Mouse (Mus musculus): ENCODE measurements at regions not wholly inside any gene's neighbourhood (a gene's known extent, or its start where the extent isn't known, plus 50 kb on each side); places are given as distances from the start of the nearest gene placed in this dataset.

- no peak for DNase-seq (ENCODE audit: low spot score in 2 of 2)
Measured at GRCm38 (mm10) chr1:186505051-186505711, 200.6 kb downstream of the Tgfb2 start.

- no peak for DNase-seq (ENCODE audit: low spot score in 2 of 2)
Measured at GRCm38 (mm10) chr1:186501726-186502125, 204.1 kb downstream of the Tgfb2 start.

DNA sequence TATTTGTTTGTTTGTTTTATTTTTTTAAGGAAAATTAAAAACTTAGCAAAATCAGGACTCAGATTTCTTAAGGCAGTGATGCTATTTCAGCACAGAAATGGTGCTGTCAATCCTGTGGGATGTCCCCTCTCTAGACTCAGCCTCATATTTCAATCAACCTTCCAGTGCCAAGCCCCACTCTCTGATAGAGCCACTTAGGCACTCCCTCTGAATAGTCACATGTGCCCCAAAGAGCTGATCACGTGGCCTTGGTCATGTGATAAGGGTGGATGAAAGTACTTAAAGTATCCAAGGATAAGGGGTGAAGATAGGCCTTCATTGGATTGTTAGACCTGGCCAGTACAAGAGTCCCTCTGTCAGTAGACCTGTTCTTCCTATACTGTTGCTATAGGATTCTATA lies 207.9 kb downstream of the Tgfb2 start:
- DNase-seq (ENCODE audit: low spot score in 2 of 2) = no peak

DNA sequence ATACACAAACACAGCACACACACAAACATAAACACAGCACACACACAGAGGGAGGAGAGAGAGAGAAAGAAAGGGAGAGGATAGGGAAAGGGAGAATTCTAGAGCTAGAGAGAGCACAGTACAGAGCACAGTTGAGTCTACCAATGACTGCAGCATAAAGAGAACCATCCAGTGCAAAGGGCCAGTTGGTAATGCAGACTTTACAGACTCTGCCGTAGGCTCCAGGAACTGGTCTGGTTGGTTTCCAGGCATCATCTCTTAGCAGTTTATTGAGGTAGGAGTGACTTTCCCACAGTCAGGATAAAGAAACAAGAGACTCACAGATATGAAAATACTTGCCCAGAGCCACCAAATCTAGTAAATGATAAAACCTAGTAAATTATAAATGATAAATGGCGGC lies 208.5 kb downstream of the Tgfb2 start:
- DNase-seq (ENCODE audit: low spot score in 2 of 2) = no peak

DNA sequence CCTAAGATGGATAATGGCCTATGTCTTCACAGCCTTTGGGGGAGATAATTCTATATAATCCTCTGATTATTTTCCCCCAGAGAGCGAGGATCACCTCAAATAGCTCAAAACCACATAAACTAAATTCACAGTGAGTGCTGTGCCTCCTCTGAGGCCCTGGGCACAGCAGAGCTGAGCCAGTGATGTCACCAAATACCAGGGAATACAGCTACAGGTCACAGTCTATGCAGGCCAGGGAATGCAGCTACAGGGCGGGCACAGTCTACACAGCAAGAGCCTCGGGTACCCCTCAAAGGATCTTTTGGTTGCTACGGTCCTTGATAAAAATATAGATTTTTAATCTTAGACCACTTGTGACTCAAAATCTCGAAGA lies 211.4 kb downstream of the Tgfb2 start:
- no peak for DNase-seq (ENCODE audit: low spot score in 2 of 2)

- DNase-seq (ENCODE audit: low spot score in 2 of 2) = no peak
Measured at GRCm38 (mm10) chr1:186493664-186494410, 212.0 kb downstream of the Tgfb2 start.

- no peak for DNase-seq (ENCODE audit: low spot score in 2 of 2)
Measured at GRCm38 (mm10) chr1:186482177-186482576, 223.6 kb downstream of the Tgfb2 start.

DNA sequence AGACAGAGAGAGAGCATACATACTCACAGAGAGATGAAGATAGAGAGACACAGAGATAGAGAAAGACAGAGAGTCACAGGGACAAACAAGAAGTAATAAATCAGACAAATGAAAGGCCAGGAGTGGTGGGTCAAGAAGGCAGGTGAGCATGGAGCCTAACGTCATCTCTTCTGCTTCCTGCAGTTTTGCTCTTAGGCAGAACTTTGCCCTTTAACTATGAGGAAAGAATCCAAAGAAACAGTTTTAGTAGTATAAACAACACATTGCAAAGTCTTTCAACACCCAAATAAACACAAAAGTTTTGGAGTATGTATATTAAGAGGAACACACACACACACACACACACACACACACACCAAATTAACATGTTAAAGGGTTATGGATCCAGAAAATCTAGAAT lies 225.8 kb downstream of the Tgfb2 start:
- DNase-seq (ENCODE audit: low spot score in 2 of 2) = no peak

DNA sequence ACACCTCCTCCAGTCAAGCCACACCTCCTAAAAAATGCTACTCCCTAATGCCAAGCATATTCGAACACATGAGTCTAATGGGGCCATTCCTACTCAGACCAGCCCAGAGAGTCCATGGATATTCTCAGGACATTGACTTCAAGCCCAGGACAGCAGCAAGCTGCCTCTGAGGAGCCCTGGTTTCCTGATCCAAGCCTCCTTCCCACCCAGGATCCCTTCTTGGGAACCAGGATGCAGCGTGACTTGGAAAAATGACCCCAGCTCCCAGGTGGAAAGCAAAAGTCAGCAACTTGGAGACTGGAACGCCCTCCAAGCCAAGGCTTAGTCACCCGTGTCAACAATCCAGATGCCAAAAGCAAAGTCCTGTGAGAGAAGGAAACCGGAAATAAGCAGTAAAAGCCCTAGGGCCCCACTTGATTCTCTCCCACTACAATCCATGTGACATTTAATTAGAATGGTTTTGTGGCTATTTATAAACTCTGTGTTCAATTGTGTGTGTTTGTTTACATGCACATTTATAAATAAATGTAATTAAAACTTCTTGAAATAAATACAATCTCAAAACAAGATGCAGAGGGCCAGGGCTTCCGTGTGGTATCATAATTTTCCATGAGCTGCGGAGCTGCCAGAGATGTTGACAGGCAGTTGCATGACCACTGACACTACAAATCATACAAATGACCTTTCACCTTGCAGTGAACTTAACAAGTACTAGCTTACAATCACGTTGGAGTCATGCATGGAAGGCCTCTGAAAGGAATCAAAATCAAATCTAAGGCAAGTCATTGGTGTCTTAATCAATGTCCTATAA lies 227.2 kb downstream of the Tgfb2 start:
- no peak for DNase-seq (ENCODE audit: low spot score in 2 of 2)

- no peak for DNase-seq (ENCODE audit: low spot score in 2 of 2)
Measured at GRCm38 (mm10) chr1:186474844-186475243, 230.9 kb downstream of the Tgfb2 start.

- no peak for DNase-seq (ENCODE audit: low spot score in 2 of 2)
Measured at GRCm38 (mm10) chr1:186474385-186474784, 231.4 kb downstream of the Tgfb2 start.

- no peak for DNase-seq (ENCODE audit: low spot score in 2 of 2)
Measured at GRCm38 (mm10) chr1:186472955-186473354, 232.8 kb downstream of the Tgfb2 start.

GRCm38 (mm10) chr1:186465526-186465925 lies 240.3 kb downstream of the Tgfb2 start:
- DNase-seq (ENCODE audit: low spot score in 2 of 2) = no peak

GRCm38 (mm10) chr1:186460742-186461141 lies 245.0 kb downstream of the Tgfb2 start:
- DNase-seq (ENCODE audit: low spot score in 2 of 2) = no peak

DNA sequence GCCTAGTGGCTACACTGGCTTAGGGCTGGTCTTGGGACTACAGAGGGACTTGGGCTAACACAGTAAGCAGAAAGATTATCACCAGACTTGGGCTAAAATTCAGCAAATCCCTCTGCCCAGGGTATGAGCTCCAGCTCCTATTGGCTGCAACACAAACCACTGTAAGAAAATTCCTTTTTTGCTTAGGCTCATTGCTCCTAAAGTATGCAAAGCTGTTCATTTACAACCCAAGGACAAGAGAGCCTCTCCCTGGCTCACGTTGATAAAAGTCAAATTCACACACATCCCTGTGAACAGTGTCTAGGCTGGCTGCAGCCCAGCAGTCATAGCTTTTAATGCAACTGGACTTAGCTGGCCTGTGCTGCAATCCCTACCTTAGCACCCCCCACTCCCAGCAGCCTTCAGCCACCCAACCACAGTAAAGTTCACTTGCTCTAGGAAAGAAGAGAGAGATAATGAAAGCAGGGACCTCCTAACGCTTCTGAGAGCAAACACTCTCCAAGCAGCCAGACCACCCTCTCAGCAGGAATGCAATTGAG lies 247.6 kb downstream of the Tgfb2 start:
- DNase-seq (ENCODE audit: low spot score in 2 of 2) = no peak

GRCm38 (mm10) chr1:186457098-186457497 lies 248.7 kb downstream of the Tgfb2 start:
- DNase-seq (ENCODE audit: low spot score in 2 of 2) = no peak

- DNase-seq (ENCODE audit: low spot score in 2 of 2) = no peak
Measured at GRCm38 (mm10) chr1:186456131-186456530, 249.7 kb downstream of the Tgfb2 start.

DNA sequence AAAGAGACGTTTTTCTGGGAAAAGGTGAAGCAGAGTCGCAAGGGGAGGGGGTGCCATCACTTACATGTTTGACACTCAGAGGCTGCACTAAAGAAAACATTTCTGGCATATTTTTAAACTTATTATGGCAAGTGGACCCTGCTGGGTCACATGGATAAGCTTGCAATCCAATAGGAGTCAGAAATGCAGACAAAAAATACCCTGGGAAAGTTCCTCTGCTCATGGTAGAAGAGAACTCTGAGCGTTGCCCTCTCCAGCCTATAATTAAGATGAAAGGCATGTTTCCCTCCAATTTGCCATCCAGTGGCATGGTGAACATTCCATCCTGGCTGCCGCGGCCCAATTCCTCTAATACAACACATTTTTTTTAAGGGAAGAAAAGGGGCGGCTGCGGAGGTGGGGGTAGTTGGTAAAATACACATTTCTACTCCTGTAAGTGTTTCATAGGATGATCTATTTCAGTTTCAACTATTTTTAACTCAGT lies 250.6 kb downstream of the Tgfb2 start:
- DNase-seq (ENCODE audit: low spot score in 2 of 2) = no peak

DNA sequence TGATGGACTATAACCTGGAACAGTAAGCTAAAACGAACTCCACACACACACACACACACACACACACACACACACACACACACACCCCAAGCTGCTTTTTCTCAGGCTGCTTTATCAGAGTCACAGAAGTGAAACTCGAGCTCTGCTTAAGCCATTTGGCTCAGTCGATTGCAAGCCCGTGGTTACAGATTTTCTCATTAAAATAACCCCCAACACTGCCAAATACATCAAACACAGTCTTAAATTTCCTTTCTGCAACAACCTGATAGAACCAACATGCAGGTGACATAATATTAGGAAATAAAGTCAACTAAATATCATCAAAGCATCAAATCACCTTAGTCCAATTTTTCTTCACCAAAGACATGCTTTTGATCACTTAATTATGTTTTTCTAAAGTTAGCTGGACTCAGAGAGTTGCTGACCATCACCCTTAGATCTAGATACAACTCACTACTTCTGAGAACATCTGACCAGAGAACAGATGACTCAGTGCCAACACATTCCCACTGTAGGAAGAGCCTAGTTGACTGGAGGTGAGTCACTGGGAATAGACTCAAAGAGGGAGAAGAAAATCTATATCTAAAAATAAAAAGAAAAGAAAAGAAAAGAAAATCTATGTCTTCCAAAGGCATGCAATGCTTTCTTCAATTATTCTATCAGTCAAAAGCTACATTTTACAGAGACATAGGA lies 251.2 kb downstream of the Tgfb2 start:
- no peak for DNase-seq (ENCODE audit: low spot score in 2 of 2)

- no peak for DNase-seq (ENCODE audit: low spot score in 2 of 2)
Measured at GRCm38 (mm10) chr1:186448841-186449650, 256.7 kb downstream of the Tgfb2 start.

DNA sequence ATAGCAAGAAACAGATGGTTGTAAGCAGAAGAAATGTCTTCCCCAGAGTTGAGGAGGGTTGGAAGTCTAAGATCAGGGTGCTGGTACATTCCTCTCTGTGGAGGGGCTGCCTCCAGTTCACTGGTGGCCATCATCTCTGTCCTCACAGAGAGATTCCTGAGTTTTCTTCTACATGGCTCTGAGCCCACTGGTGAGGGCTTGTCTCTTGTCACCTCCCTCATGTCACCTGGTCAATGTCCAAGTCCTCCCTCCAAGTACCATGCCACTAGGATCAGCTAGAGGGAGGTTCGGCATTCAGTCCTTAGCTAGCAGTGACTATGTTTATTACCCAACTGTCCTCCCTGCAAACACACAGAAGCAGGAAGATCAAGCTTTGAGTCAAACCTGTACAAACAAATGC lies 258.3 kb downstream of the Tgfb2 start:
- DNase-seq (ENCODE audit: low spot score in 2 of 2) = no peak

All from spleen, postnatal 4 days (tissue).